Mouse (Mus musculus) heart, embryonic 11.5 days (tissue): Measurements from ENCODE around the gene Gm19410. TPM values are rescaled to one million over a fixed set of nuclear protein-coding genes. Genes with fewer than 3 reads are reported as not detected.
A peak's percentile ranks its signal among the peaks of the same experiment; 100 is the strongest.

ENCODE experiments used
- ATAC-seq: fragments of 200-750 bp; cut with Nextera tagmentation; replicated peaks from 2 replicates; pipeline ENCODE4 v1.8.0; 2017; ENCODE audit warnings: moderate library complexity; ENCODE audit not compliant: insufficient number of reproducible peaks, low FRiP score, low TSS enrichment
- H3K27ac ChIP-seq: fragments of 300-500 bp; sonication (generic); 2 replicates; pipeline ENCODE4 v1.5.1; 2014; ENCODE audit warnings: mild to moderate bottlenecking, low read depth, low read length
- H3K27me3 ChIP-seq: fragments of 300-500 bp; sonication (generic); 2 replicates; pipeline ENCODE4 v1.6.1; 2014; ENCODE audit warnings: mild to moderate bottlenecking, low read length, mixed read lengths; ENCODE audit not compliant: control insufficient read depth, insufficient read depth
- H3K36me3 ChIP-seq: fragments of 300-500 bp; sonication (generic); 2 replicates; pipeline ENCODE4 v1.6.1; 2014; ENCODE audit warnings: mild to moderate bottlenecking, low read length, moderate library complexity, mixed read lengths; ENCODE audit not compliant: control insufficient read depth, insufficient read depth
- H3K4me1 ChIP-seq: fragments of 300-500 bp; sonication (generic); 2 replicates; pipeline ENCODE4 v1.6.1; 2014; ENCODE audit warnings: low read length; ENCODE audit not compliant: control insufficient read depth, insufficient read depth
- H3K4me2 ChIP-seq: fragments of 300-500 bp; sonication (generic); 2 replicates; pipeline ENCODE4 v1.6.1; 2014; ENCODE audit warnings: mild to moderate bottlenecking, moderate library complexity
- H3K4me3 ChIP-seq: fragments of 300-500 bp; sonication (generic); 2 replicates; pipeline ENCODE4 v1.5.1; 2014; ENCODE audit warnings: low read depth, low read length
- H3K9ac ChIP-seq: fragments of 300-500 bp; sonication (generic); 2 replicates; pipeline ENCODE4 v1.6.1; 2014; ENCODE audit warnings: mild to moderate bottlenecking, low read depth, low read length, moderate library complexity
- H3K9me3 ChIP-seq: fragments of 300-500 bp; sonication (generic); replicated peaks from 2 replicates; pipeline ENCODE4 v1.6.1; 2016; ENCODE audit warnings: low read length; ENCODE audit not compliant: control insufficient read depth
- WGBS: fragments of 180-500 bp; shearing (Covaris S2); extraction: QIAGEN DNeasy Blood & Tissue Kit; methylation state at CpG from one replicate; pipeline ENCODE4 v1.1.7; 2014; ENCODE audit not compliant: insufficient replicate concordance; 5-methylcytosine and 5-hydroxymethylcytosine counted together
- microRNA-seq: library from miRNA; unstranded; fragments of <30 nt; microRNA quantifications from one replicate; pipeline ENCODE4, GENCODE M21; 2016; ENCODE audit warnings: borderline number of aligned reads
- polyA plus RNA-seq: library from polyadenylated mRNA; unstranded; fragments of >200 nt; fragmentation: Nextera tagmentation; extraction: Ambion mirVana; gene quantifications from 2 replicates; pipeline ENCODE4 v1.2.1, GENCODE M21; 2014

Gene Gm19410
- 0.07 and 0.17 TPM in 2 replicates for polyA plus RNA-seq

- H3K4me1 ChIP-seq = 0 out of 2 replicates have a peak, but pooled peaks cover 4% of the 10 kb centered on the region
- WGBS = 2% methylated on average over 35 of the region's 35 CpGs
- H3K27ac ChIP-seq = no peak within 1 kb of the TSS
- 0 out of 2 replicates have a peak within 1 kb of the TSS, but pooled peaks have one; percentile 22 for H3K9ac ChIP-seq
- no peaks in the 10 kb centered on the region for H3K9me3 ChIP-seq
- no peak for ATAC-seq
- H3K4me2 ChIP-seq = peak within 1 kb of the TSS; percentile 95
- H3K27me3 ChIP-seq = peaks cover 30% of the 10 kb centered on the region
- H3K36me3 ChIP-seq = no peaks in the 10 kb centered on the region
- H3K4me3 ChIP-seq = peak within 1 kb of the TSS; percentile 52
Observed at GRCm38 (mm10) chr8:35765499-35766193, at the start of gene Gm19410. Gm19410 (plus strand) TSS chr8:35765790.

- WGBS = 55% methylated on average over 3 of the region's 3 CpGs
- no peak for ATAC-seq
Observed at GRCm38 (mm10) chr8:35730776-35731175, 34.8 kb upstream of the Gm19410 start.

GRCm38 (mm10) chr8:35735438-35735837 is 30.2 kb upstream of the Gm19410 start:
- no peak for ATAC-seq
- Histone ChIP-seq H3K4me1 (no peaks in the 10 kb centered on the region), H3K27ac (no peak overlapping the region), H3K27me3 (no peaks in the 10 kb centered on the region), H3K9ac (no peak overlapping the region), H3K4me2 (no peak overlapping the region), H3K9me3 (no peaks in the 10 kb centered on the region), H3K36me3 (no peaks in the 10 kb centered on the region), H3K4me3 (no peak overlapping the region)
- WGBS = 68% methylated on average over 3 of the region's 3 CpGs

More at GRCm38 (mm10) chr8:35730776-35731175, 34.8 kb upstream of the Gm19410 start:
- H3K4me1 ChIP-seq = no peaks in the 10 kb centered on the region
- no peaks in the 10 kb centered on the region for H3K36me3 ChIP-seq
- H3K27ac ChIP-seq = no peak overlapping the region
- no peaks in the 10 kb centered on the region for H3K9me3 ChIP-seq
- H3K27me3 ChIP-seq = no peaks in the 10 kb centered on the region
- H3K9ac ChIP-seq = no peak overlapping the region
- no peak overlapping the region for H3K4me2 ChIP-seq
- no peak overlapping the region for H3K4me3 ChIP-seq

GRCm38 (mm10) chr8:35756202-35756601 is 9.4 kb upstream of the Gm19410 start:
- H3K9ac ChIP-seq = no peak overlapping the region
- 0 out of 2 replicates have a peak, but pooled peaks cover 2% of the 10 kb centered on the region for H3K27me3 ChIP-seq
- H3K9me3 ChIP-seq = no peaks in the 10 kb centered on the region
- no peak overlapping the region for H3K4me3 ChIP-seq
- ATAC-seq = no peak
- H3K4me1 ChIP-seq = no peaks in the 10 kb centered on the region
- H3K36me3 ChIP-seq = no peaks in the 10 kb centered on the region
- 84% methylated on average over 5 of the region's 5 CpGs for WGBS
- H3K4me2 ChIP-seq = no peak overlapping the region
- H3K27ac ChIP-seq = no peak overlapping the region

GRCm38 (mm10) chr8:35765020-35765419 is 570 bp upstream of the Gm19410 start:
- Histone ChIP-seq H3K9me3 (no peaks in the 10 kb centered on the region), H3K36me3 (no peaks in the 10 kb centered on the region), H3K4me3 (peak overlapping the region; percentile 52), H3K9ac (no peak overlapping the region), H3K27ac (no peak overlapping the region), H3K27me3 (peaks cover 31% of the 10 kb centered on the region), H3K4me2 (peak overlapping the region; percentile 95), H3K4me1 (0 out of 2 replicates have a peak, but pooled peaks cover 4% of the 10 kb centered on the region)
- 6% methylated on average over 9 of the region's 9 CpGs for WGBS
- no peak for ATAC-seq

- WGBS = 56% methylated on average over 7 of the region's 7 CpGs
- Histone ChIP-seq H3K9me3 (no peaks in the 10 kb centered on the region), H3K27me3 (no peaks in the 10 kb centered on the region; the same call in 1 of the 2 replicates), H3K36me3 (no peaks in the 10 kb centered on the region), H3K27ac (no peak overlapping the region), H3K4me3 (no peak overlapping the region), H3K4me1 (no peaks in the 10 kb centered on the region), H3K4me2 (no peak overlapping the region), H3K9ac (no peak overlapping the region)
- no peak for ATAC-seq
Observed at GRCm38 (mm10) chr8:35773508-35773907, 7.9 kb downstream of the Gm19410 start.

Small RNAs within 50 kb of the gene (microRNA-seq; reads per million reads assigned to microRNA genes)
- not detected for gene Gm44474
